Mouse (Mus musculus) heart, embryonic 14.5 days (tissue): ENCODE measurements around the gene Olfr628. TPM values are rescaled to one million over a fixed set of nuclear protein-coding genes. Genes with fewer than 3 reads are reported as not detected.
"Not testable (repeated sequence)": the region's sequence is repeated elsewhere in the genome, so short reads cannot be mapped to it uniquely, and the experiment has no call there.

Experiments
- ATAC-seq: fragments of 200-750 bp; cut with Nextera tagmentation; 2 replicates; pipeline ENCODE4 v1.8.0; 2017; ENCODE audit warnings: low read depth, moderate TSS enrichment; ENCODE audit not compliant: insufficient number of reproducible peaks, insufficient read depth, low FRiP score
- H3K27ac ChIP-seq, 2 experiments: fragments of 200-500 bp in 1 of 2; fragments of 300-500 bp in 1 of 2; sonication (generic) in 1 of 2; replicated peaks in 1 of 2; 2 replicates each; pipeline ENCODE4 v1.5.1; 2012 to 2014; ENCODE audit warnings: low read depth in 2 of 2, low read length in 2 of 2, control low read depth in 1 of 2, mild to moderate bottlenecking in 1 of 2, mixed read lengths in 1 of 2; ENCODE audit not compliant: control insufficient read depth in 1 of 2, insufficient read depth in 1 of 2
- H3K27me3 ChIP-seq: fragments of 300-500 bp; sonication (generic); 2 replicates; pipeline ENCODE4 v1.6.1; 2014; ENCODE audit warnings: mild to moderate bottlenecking, low read length, control low read depth; ENCODE audit not compliant: control insufficient read depth, insufficient read depth
- H3K36me3 ChIP-seq: fragments of 300-500 bp; sonication (generic); 2 replicates; pipeline ENCODE4 v1.6.1; 2014; ENCODE audit warnings: mild to moderate bottlenecking, control low read depth, low read length, mixed read lengths; ENCODE audit not compliant: control insufficient read depth, insufficient read depth
- H3K4me1 ChIP-seq, 2 experiments: fragments of 200-500 bp in 1 of 2; fragments of 300-500 bp in 1 of 2; sonication (generic) in 1 of 2; 2 replicates each; pipeline ENCODE4 v1.6.1; 2012 to 2014; ENCODE audit warnings: low read length in 2 of 2, control low read depth in 1 of 2, mixed read lengths in 1 of 2; ENCODE audit not compliant: control insufficient read depth in 2 of 2, insufficient read depth in 2 of 2
- H3K4me2 ChIP-seq: fragments of 300-500 bp; sonication (generic); 2 replicates; pipeline ENCODE4 v1.6.1; 2014; ENCODE audit warnings: mild to moderate bottlenecking, low read length
- H3K4me3 ChIP-seq, 2 experiments: fragments of 200-500 bp in 1 of 2; fragments of 300-500 bp in 1 of 2; sonication (generic) in 1 of 2; 2 replicates each; pipeline ENCODE4 v1.5.1; 2012 to 2014; ENCODE audit warnings: low read length in 2 of 2, mild to moderate bottlenecking in 2 of 2, control low read depth in 1 of 2, low read depth in 1 of 2, moderate library complexity in 1 of 2; ENCODE audit not compliant: control insufficient read depth in 1 of 2, insufficient read depth in 1 of 2
- H3K9ac ChIP-seq: fragments of 300-500 bp; sonication (generic); 2 replicates; pipeline ENCODE4 v1.6.1; 2014; ENCODE audit warnings: mild to moderate bottlenecking, low read length
- H3K9me3 ChIP-seq: fragments of 300-500 bp; sonication (generic); 2 replicates; pipeline ENCODE4 v1.6.1; 2016; ENCODE audit warnings: low read length, control low read depth; ENCODE audit not compliant: control insufficient read depth
- WGBS: fragments of 180-500 bp; shearing (Covaris S2); extraction: QIAGEN DNeasy Blood & Tissue Kit; methylation state at CpG from one replicate; pipeline ENCODE4 v1.1.7; 2014; 5-methylcytosine and 5-hydroxymethylcytosine counted together
- polyA plus RNA-seq: library from polyadenylated mRNA; unstranded; fragments of >200 nt; fragmentation: Nextera tagmentation; extraction: Ambion mirVana; gene quantifications from 2 replicates; pipeline ENCODE4 v1.2.1, GENCODE M21; 2014

Gene Olfr628
- polyA plus RNA-seq, 1 experiment from 2014 or later: not detected

- not testable (repeated sequence) for H3K36me3 ChIP-seq, H3K9ac ChIP-seq, H3K4me3 ChIP-seq, H3K4me1 ChIP-seq, H3K27me3 ChIP-seq, H3K9me3 ChIP-seq, H3K27ac ChIP-seq, H3K4me2 ChIP-seq, ATAC-seq
- WGBS: 77% methylated on average over 6 of the region's 6 CpGs
These were observed 32.0 kb downstream of the Olfr628 start for GRCm38 (mm10) chr7:103762212-103762611.

- H3K9ac ChIP-seq, H3K4me3 ChIP-seq, H3K4me2 ChIP-seq, ATAC-seq, H3K27me3 ChIP-seq, H3K27ac ChIP-seq, H3K4me1 ChIP-seq, H3K36me3 ChIP-seq, H3K9me3 ChIP-seq: not testable (repeated sequence)
- WGBS: 82% methylated on average over 6 of the region's 6 CpGs
These were observed 37.5 kb downstream of the Olfr628 start for GRCm38 (mm10) chr7:103767687-103768086.

GRCm38 (mm10) chr7:103771494-103771893 lies 41.3 kb downstream of the Olfr628 start, which contains the start of gene Olfr69:
Olfr69 (minus strand) TSS chr7:103771594.
- Histone ChIP-seq H3K4me2 (no peak within 1 kb of the TSS), H3K4me1 (no peaks in the 10 kb centered on the region), H3K27me3 (no peaks in the 10 kb centered on the region), H3K9me3 (no peaks in the 10 kb centered on the region), H3K27ac (no peak within 1 kb of the TSS), H3K4me3 (no peak within 1 kb of the TSS), H3K9ac (no peak within 1 kb of the TSS), H3K36me3 (no peaks in the 10 kb centered on the region)
- no peak for ATAC-seq
- 73% methylated on average over 2 of the region's 2 CpGs for WGBS

GRCm38 (mm10) chr7:103777652-103778051 lies 47.5 kb downstream of the Olfr628 start:
- H3K27me3 ChIP-seq: not testable (repeated sequence)

GRCm38 (mm10) chr7:103779598-103779997 lies 49.4 kb downstream of the Olfr628 start, which contains the start of gene Olfr68:
Olfr68 (minus strand) TSS chr7:103779698.
- Histone ChIP-seq H3K9me3 (no peaks in the 10 kb centered on the region), H3K27ac (no peak within 1 kb of the TSS), H3K27me3 (no peaks in the 10 kb centered on the region), H3K4me3 (no peak within 1 kb of the TSS), H3K4me2 (no peak within 1 kb of the TSS), H3K4me1 (no peaks in the 10 kb centered on the region), H3K36me3 (no peaks in the 10 kb centered on the region), H3K9ac (no peak within 1 kb of the TSS)
- no peak for ATAC-seq
- WGBS: 71% methylated on average over 3 of the region's 3 CpGs

More at GRCm38 (mm10) chr7:103777652-103778051, 47.5 kb downstream of the Olfr628 start:
- not testable (repeated sequence) for H3K4me2 ChIP-seq, H3K4me3 ChIP-seq, ATAC-seq, H3K9ac ChIP-seq, H3K27ac ChIP-seq, H3K9me3 ChIP-seq, H3K4me1 ChIP-seq, H3K36me3 ChIP-seq
- 49% methylated on average over 3 of the region's 4 CpGs for WGBS

Other genes starting within 250 kb of the Olfr628 start
- not detected in 2 replicates for gene Olfr609, start 232.3 kb upstream of the Olfr628 start, polyA plus RNA-seq
- not detected in 2 replicates for gene Olfr610, start 218.3 kb upstream of the Olfr628 start, polyA plus RNA-seq
- gene Olfr611, start 209.5 kb upstream of the Olfr628 start, polyA plus RNA-seq: not detected in 2 replicates
- not detected in 2 replicates for gene Olfr612, start 187.7 kb upstream of the Olfr628 start, polyA plus RNA-seq
- gene Olfr613, start 182.3 kb upstream of the Olfr628 start, polyA plus RNA-seq: not detected in 2 replicates
- gene Olfr615, start 174.3 kb upstream of the Olfr628 start, polyA plus RNA-seq: not detected in 2 replicates
- gene Olfr616, start 161.2 kb upstream of the Olfr628 start, polyA plus RNA-seq: not detected in 2 replicates
- not detected in 2 replicates for gene Olfr617, start 157.3 kb upstream of the Olfr628 start, polyA plus RNA-seq
- not detected in 2 replicates for gene Olfr618, start 140.3 kb upstream of the Olfr628 start, polyA plus RNA-seq
- gene Olfr619, start 129.8 kb upstream of the Olfr628 start, polyA plus RNA-seq: not detected in 2 replicates
- gene Olfr620, start 117.8 kb upstream of the Olfr628 start, polyA plus RNA-seq: not detected in 2 replicates
- gene Olfr622, start 87.7 kb upstream of the Olfr628 start, polyA plus RNA-seq: not detected in 2 replicates
- gene Olfr623, start 66.7 kb upstream of the Olfr628 start, polyA plus RNA-seq: not detected in 2 replicates
- 0.04 and 0.08 TPM in 2 replicates for gene Olfr624, start 59.2 kb upstream of the Olfr628 start, polyA plus RNA-seq
- gene Olfr625-ps1, start 47.7 kb upstream of the Olfr628 start, polyA plus RNA-seq: not detected in 2 replicates
- gene Olfr243, start 15.7 kb upstream of the Olfr628 start, polyA plus RNA-seq: not detected in 2 replicates
- not detected in 2 replicates for gene Olfr629, start 14.6 kb downstream of the Olfr628 start, polyA plus RNA-seq
- not detected in 2 replicates for gene Olfr630, start 27.0 kb downstream of the Olfr628 start, polyA plus RNA-seq
- not detected in 2 replicates for gene Olfr69, start 41.2 kb downstream of the Olfr628 start, polyA plus RNA-seq
- not detected in 2 replicates for gene Olfr68, start 49.3 kb downstream of the Olfr628 start, polyA plus RNA-seq
- not detected in 2 replicates for gene Olfr67, start 61.4 kb downstream of the Olfr628 start, polyA plus RNA-seq
- gene Hbb-bt, start 83.6 kb downstream of the Olfr628 start, polyA plus RNA-seq: 4,945 and 8,964 TPM in 2 replicates
- 11,662 and 20,684 TPM in 2 replicates for gene Hbb-bs, start 97.7 kb downstream of the Olfr628 start, polyA plus RNA-seq
- not detected in 2 replicates for gene Hbb-bh2, start 110.1 kb downstream of the Olfr628 start, polyA plus RNA-seq
- 15.5 and 17.8 TPM in 2 replicates for gene Hbb-bh1, start 112.8 kb downstream of the Olfr628 start, polyA plus RNA-seq
- 2,227 and 2,640 TPM in 2 replicates for gene Hbb-y, start 122.8 kb downstream of the Olfr628 start, polyA plus RNA-seq
- gene Olfr66, start 155.9 kb downstream of the Olfr628 start, polyA plus RNA-seq: not detected in 2 replicates
- not detected in 2 replicates for gene Olfr64, start 164.1 kb downstream of the Olfr628 start, polyA plus RNA-seq
- not detected in 2 replicates for gene Olfr65, start 173.1 kb downstream of the Olfr628 start, polyA plus RNA-seq
- gene Olfr631, start 198.5 kb downstream of the Olfr628 start, polyA plus RNA-seq: not detected in 2 replicates
- gene Olfr632, start 204.0 kb downstream of the Olfr628 start, polyA plus RNA-seq: not detected in 2 replicates
- not detected in 2 replicates for gene Olfr633, start 214.1 kb downstream of the Olfr628 start, polyA plus RNA-seq
- gene Olfr635, start 240.8 kb downstream of the Olfr628 start, polyA plus RNA-seq: not detected in 2 replicates